Mouse (Mus musculus): Measurements from ENCODE around the gene Igdcc3.

GRCm38 (mm10) chr9:65131717-65132116 lies 9.3 kb upstream of the Igdcc3 start:
- TF ChIP-seq EP300 (IDR thresholded peaks at IDR 0.05; ENCODE audit: low read depth) (no peak), CTCF (IDR thresholded peaks at IDR 0.05; ENCODE audit: low read depth) (no peak)
